Comparison of ENCODE assay signal across 8 mouse cellular contexts in genomic region chr12:38843801-38844295, GRCm38 (mm10).
DNase-seq lines count a peak whose midpoint lies in the region; ATAC-seq and TF ChIP-seq lines count a peak whose summit lies in the region.
"Had no signal": no experiment of that assay in that cellular context is flagged by ENCODE, and none has a peak within 500 bp of the region (broad histone marks: within the 10 kb centered on the region; RNA-seq: fewer than 3 reads in every experiment).

No protein-coding gene starts in this region.

- H3K27me3 ChIP-seq in forebrain, embryonic 12.5 days: no peaks in the 10 kb centered on the region
- no peaks in the 10 kb centered on the region for H3K27me3 ChIP-seq in kidney, postnatal 0 days (ENCODE audit: insufficient read depth, low read length)
- H3K27me3 ChIP-seq in neural tube, embryonic 12.5 days (replicated peaks): no peaks in the 10 kb centered on the region

- peak; percentile 93 for ATAC-seq in forebrain, embryonic 12.5 days (ENCODE audit: low FRiP score)
- peak; percentile 98 for ATAC-seq in kidney, postnatal 0 days (replicated peaks; ENCODE audit: low FRiP score, low read depth)
- ATAC-seq in neural tube, embryonic 12.5 days (ENCODE audit: low FRiP score, low read depth): peak; percentile 93
- ATAC-seq in CD4-positive, CD25-positive, alpha-beta regulatory T cell, adult 4 months: no peak

- H3K36me3 ChIP-seq in forebrain, embryonic 12.5 days (replicated peaks): no peaks in the 10 kb centered on the region
- H3K36me3 ChIP-seq in kidney, postnatal 0 days (ENCODE audit: insufficient read depth, low read length): no peaks in the 10 kb centered on the region
- no peaks in the 10 kb centered on the region for H3K36me3 ChIP-seq in neural tube, embryonic 12.5 days

- no peaks in the 10 kb centered on the region for H3K9me3 ChIP-seq in forebrain, embryonic 12.5 days
- H3K9me3 ChIP-seq in kidney, postnatal 0 days (replicated peaks; ENCODE audit: low read length): no peaks in the 10 kb centered on the region
- H3K9me3 ChIP-seq in neural tube, embryonic 12.5 days: no peaks in the 10 kb centered on the region

- H3K4me2 ChIP-seq in forebrain, embryonic 12.5 days: no peak overlapping the region
- H3K4me2 ChIP-seq in kidney, postnatal 0 days (ENCODE audit: low read length): no peak overlapping the region
- no peak overlapping the region for H3K4me2 ChIP-seq in neural tube, embryonic 12.5 days (replicated peaks)

- intact Hi-C loops in left cerebral cortex, postnatal 25 days (cut with DNase I): no loop called here

- peaks cover 10% of the 10 kb centered on the region for H3K4me1 ChIP-seq in forebrain, embryonic 12.5 days
- 0 out of 2 replicates have a peak, but pooled peaks cover 5% of the 10 kb centered on the region for H3K4me1 ChIP-seq in kidney, postnatal 0 days (replicated peaks; ENCODE audit: insufficient read depth, low read length)
- H3K4me1 ChIP-seq in neural tube, embryonic 12.5 days: peaks cover 9% of the 10 kb centered on the region; the same call in 1 of the 2 replicates

- DNase-seq in embryo, embryonic 10 days (ENCODE audit: low spot score): peak; percentile 78
- peak; percentile 95 for DNase-seq in kidney, postnatal 0 days (ENCODE audit: low spot score)
- no peak for DNase-seq in left cerebral cortex, postnatal 25 days (ENCODE audit: low spot score in 2 of 2)
- DNase-seq in layer of hippocampus, adult 11-12 months (ENCODE audit: low spot score): no peak

- no peak overlapping the region for H3K27ac ChIP-seq in forebrain, embryonic 12.5 days
- no peak overlapping the region for H3K27ac ChIP-seq in kidney, postnatal 0 days
- H3K27ac ChIP-seq in neural tube, embryonic 12.5 days: no peak overlapping the region

- TF ChIP-seq CTCF in kidney, postnatal 0 days (IDR thresholded peaks at IDR 0.05; ENCODE audit: low read depth): no peak

- H3K4me3 ChIP-seq in forebrain, embryonic 12.5 days (replicated peaks): no peak overlapping the region
- no peak overlapping the region for H3K4me3 ChIP-seq in kidney, postnatal 0 days (replicated peaks; ENCODE audit: low read depth, low read length)
- no peak overlapping the region for H3K4me3 ChIP-seq in neural tube, embryonic 12.5 days
- H3K4me3 ChIP-seq: erythroblast, embryonic 14.5 days had no signal

- WGBS in forebrain, embryonic 12.5 days: 3% methylated on average over 1 of the region's 1 CpGs
- WGBS in kidney, postnatal 0 days: 18% methylated on average over 1 of the region's 1 CpGs
- WGBS in neural tube, embryonic 12.5 days: 5% methylated on average over 1 of the region's 1 CpGs

- no peak overlapping the region for H3K9ac ChIP-seq in forebrain, embryonic 12.5 days
- H3K9ac ChIP-seq in kidney, postnatal 0 days (ENCODE audit: low read depth, low read length): no peak overlapping the region
- H3K9ac ChIP-seq in neural tube, embryonic 12.5 days: no peak overlapping the region

Comparison
In these comparisons a context has a peak if more than half of its experiments do, and no peak if none do; other contexts are left out.
1. DNase-seq: peak in embryo, embryonic 10 days (single experiment) and kidney, postnatal 0 days (single experiment); none in left cerebral cortex, postnatal 25 days (0 of 2) and layer of hippocampus, adult 11-12 months (single experiment).